Mouse (Mus musculus): ENCODE results near the gene Exoc2. TPM values are rescaled to one million over a fixed set of nuclear protein-coding genes. Genes with fewer than 3 reads are reported as not detected.

The Exoc2 gene
- total RNA-seq, 4 experiments from 2014 or later, result 36.2 to 48.8 (median 41.6) TPM

DNA sequence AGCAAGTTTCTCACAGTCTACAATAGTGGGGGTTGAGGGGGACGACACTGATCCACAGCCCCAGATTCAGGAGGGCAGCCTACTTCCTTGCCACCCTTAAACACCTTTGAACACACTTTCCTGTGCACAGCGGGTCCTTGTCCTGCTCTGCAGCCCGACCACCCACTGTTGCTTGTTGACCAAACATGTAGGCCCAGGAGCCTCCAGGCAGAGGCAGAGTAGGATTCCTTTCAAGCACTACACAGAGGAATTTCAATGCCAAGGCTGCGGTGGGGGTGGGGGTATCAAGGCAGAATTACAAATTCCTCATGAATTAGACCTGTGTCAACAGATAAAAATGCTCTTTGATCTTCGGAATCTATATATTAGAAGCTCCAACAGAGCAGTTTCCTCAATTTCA lies 82.7 kb downstream of the Exoc2 start:
- peak; percentile 33 for DNase-seq

DNA sequence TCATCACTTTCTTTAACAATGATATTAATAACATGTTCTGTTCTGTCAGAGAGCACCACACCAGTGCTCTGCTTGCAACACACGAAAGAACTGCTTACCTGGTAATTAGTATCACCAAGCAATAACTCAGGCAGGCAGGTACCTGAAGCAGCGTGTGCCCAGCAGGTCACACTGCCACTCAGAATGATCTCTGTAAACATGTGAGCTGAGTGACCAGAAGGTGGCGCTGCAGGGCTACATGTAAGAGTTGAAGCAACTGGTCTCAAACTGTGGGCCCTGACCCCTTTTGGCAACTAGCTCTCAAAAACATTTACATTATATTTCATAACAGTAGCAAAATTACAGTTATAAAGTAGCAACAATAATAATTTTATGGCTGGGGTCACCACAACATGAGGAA lies 85.4 kb downstream of the Exoc2 start:
- peak; percentile 46 for DNase-seq

DNA sequence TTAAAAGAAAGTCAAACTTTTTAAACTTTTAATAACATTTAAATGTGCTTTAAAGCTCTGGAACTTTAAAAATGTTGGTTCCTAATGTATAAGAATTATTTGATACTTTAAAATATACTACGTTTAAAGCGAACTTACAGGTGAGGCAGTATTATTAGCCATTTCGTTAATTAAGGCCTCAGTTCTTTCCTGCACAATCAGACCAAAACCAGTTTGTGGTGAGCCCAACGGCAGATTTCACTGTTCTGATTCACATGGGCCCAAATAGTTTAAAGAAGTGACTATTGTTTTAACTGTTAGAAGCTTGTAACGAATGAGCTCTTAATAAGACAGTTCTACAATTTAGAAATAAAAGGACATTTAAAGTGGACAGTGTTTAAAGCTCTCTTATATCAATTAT lies 93.6 kb downstream of the Exoc2 start:
- DNase-seq, result no peak

DNA sequence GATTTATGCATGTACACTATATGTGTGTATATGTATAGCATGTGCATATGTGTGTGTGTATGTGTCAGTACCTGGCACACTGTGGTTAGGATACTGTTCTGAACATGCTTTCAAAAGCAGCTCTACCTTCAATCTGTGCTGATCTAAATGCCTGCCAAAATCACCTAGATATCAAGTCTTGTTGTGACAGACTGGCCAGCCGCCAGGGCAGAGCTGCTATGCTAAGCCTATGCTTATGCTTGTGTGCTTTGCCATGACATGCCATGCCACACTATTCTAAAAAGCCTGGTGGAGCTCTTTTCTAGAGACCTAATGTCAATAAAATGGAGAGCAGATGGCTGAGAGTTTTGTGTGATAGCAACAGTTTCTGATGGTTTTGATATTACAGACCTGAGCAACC lies 94.0 kb downstream of the Exoc2 start:
- DNase-seq, result no peak

- DNase-seq, result no peak
Observed at GRCm38 (mm10) chr13:30875825-30876224, 98.1 kb downstream of the Exoc2 start.

GRCm38 (mm10) chr13:30873472-30873871 lies 100.4 kb downstream of the Exoc2 start:
- no peak for DNase-seq

DNA sequence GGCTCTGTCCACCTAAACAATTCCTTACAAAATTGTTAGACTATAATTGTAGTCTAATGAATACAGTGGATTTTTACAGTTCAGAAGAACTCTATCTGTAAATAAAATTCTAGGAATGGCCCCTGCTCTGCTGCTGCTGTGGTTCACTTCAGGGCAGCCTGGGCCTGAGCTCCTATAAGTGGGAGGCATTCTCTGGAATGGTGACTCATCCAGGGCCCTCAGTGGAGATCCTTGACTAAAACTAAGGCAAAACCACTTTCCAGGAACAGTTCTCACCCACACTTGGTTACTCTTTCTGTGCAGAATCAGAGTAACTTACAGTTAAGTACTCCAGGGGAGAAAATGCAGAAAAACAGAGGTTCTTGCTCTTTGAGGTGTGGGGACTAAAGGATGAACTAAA lies 108.4 kb downstream of the Exoc2 start:
- no peak for DNase-seq

DNA sequence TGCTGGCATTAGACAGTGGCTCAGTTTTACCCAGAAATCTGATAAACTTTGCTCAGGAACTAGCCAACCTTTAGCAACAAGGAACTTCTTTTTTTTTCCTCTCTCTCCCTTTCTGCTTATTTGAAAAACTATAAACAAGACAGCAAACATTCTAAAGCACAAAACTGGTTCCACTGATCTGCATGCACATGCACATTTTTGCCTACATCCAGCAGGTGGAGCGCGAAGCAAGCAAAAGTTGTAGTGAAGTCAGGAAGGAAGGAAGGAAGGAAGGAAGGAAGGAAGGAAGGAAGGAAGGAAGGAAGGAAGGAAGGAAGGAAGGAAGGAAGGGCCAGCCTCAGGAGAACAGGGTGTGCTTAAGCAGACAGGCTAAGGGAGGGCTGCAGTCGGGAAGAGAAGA lies 109.9 kb downstream of the Exoc2 start:
- DNase-seq, result no peak

- no peak for DNase-seq
Observed at GRCm38 (mm10) chr13:30858421-30858820, 115.5 kb downstream of the Exoc2 start.

DNA sequence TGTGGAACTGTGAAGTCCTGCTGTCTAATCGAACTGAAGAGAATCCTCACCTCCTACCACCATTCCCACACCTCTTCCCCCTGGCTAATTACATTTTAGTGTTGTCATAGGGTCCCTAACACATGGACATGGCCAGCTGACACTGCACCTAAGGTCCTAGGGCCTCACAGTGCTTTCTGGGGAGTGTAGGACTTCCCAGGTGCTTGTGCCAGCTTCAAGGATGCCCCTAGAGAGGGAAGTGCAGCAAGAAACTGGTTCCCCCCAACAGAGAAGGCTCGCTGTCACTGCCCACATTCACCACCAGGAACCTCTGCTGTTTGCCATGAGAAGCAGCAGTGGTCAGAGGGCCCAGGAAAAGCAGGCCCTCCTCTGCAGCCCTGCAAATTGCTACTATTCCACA lies 123.2 kb downstream of the Exoc2 start:
- DNase-seq, result no peak

DNA sequence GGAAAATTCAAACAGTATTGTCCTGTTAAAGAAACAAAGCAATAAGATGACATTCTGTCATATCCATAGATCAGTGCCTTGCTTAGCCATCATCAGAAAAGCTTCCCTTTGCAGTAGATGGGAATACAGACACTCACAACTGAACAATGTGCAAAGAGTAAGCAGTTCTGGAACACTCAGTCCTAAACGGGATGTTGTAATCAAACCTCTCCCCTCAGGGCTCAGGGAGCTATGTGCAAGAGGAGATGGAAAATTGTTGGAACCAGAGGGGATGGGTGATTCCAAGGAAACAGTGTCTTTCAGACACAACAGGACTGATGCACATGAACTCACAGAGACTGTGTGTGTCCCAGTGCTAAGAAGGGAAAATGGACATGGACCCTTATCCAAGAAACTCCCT lies 125.9 kb downstream of the Exoc2 start:
- DNase-seq, result no peak

DNA sequence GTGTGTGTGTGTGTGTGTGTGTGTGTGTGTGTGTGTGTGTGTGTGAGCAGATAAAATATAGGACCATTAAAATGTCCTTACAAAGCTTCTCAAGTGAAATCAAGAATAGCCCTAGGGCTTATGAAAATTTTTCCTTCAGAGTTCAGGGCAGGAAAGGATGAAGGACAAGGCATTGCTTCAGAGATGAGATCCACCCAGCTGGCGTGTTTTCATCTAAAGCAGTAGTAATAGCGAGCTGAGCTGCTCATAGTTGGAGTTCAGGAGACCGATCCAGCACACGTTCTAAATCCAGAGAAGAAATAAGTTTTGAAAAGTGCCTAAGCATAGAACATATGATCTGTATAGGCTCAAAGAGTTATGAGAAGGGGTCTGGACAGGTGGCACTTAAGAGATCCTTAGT lies 127.4 kb downstream of the Exoc2 start:
- peak; percentile 29 for DNase-seq

GRCm38 (mm10) chr13:30843049-30843448 lies 130.8 kb downstream of the Exoc2 start:
- DNase-seq, result no peak

GRCm38 (mm10) chr13:30841843-30842242 lies 132.1 kb downstream of the Exoc2 start:
- DNase-seq, result no peak

DNA sequence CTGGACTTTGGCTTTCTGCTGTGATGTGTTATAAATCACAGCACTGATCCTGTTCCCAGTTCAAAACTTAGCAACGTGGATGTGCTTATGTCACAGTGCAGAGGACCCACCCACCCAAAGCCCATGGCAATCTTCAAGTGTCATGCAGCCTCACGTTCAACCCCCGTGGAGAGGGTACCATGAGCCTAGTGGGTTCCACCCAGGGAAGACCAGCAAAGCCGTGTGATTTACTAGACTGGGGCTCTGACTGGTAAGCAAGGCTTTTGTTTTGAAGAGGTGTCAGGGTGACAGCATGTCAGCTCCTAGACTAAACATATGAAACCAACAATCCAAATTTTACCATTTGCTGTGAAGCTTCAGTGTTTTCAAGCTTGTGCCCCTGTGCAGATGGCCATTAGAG lies 132.6 kb downstream of the Exoc2 start:
- DNase-seq, result no peak

- no peak for DNase-seq
Observed at GRCm38 (mm10) chr13:30840700-30841099, 133.2 kb downstream of the Exoc2 start.

DNA sequence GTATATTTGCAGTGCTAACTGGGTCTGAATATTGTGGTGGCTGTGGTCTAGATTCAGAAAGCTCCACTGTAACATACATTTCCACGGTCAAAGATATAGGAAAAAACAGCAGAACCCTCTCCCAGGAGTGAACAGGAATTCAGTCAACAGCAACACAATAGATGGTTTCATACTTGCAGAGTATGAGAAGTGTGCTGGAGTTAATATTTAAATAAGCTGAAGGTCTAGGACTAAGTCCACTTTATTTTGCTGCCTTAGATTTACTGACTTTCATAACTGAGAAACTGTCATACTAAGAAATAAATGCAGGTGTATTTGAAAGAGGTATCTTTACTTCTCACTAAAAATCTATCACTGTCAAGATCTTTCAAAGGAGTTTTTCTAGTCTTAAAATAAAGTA lies 137.6 kb downstream of the Exoc2 start:
- no peak for DNase-seq

GRCm38 (mm10) chr13:30834859-30835258 lies 139.0 kb downstream of the Exoc2 start:
- DNase-seq, result no peak

DNA sequence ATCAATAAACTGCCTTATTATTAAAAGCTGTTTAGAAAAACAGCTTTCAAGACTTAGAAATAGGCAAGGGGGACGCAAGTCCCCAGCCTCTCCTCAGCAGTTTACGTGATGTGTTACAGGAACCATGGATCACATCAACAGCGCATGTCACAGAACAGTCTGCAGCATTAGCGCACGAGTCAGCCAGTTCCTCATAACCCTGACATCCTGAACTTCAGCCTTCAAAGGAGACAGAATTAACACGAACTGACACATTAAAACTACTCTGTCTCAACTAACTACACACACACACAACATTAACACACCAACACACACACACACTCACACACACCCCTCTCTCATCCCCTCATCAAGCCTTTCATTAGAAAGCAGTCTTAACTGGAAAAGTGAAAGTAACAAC lies 139.5 kb downstream of the Exoc2 start:
- no peak for DNase-seq

DNA sequence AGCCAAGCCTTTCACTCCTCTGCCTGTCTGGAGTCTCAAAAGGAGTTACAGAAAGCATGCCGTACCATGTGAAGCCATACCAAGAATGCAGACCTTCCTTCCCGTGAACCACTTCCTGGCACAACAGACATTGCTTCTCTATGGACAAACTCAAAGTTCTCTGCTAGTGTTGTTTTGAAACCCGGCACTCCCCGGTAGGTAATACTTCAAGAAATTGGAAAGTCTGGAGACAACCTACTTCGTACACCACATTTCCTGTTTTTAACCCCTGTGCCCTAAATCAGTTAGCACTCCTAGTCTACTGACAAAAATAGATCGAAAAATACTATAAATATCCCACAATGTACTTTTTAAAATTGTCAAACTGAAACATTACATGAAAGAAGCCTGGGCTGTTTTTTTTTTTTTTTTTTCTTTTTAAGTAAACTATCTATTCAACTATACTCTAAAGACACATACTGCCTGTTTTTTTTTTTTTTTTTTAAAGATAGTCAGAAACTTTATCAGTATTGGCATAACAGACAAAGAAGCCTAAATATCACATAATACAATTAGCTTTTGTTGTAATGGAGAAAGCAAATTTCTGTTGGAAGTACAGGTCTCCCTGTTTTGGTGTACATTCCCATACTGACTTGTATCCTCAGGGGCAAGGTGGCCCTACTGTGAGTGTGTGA lies 140.3 kb downstream of the Exoc2 start:
- DNase-seq, result no peak

DNA sequence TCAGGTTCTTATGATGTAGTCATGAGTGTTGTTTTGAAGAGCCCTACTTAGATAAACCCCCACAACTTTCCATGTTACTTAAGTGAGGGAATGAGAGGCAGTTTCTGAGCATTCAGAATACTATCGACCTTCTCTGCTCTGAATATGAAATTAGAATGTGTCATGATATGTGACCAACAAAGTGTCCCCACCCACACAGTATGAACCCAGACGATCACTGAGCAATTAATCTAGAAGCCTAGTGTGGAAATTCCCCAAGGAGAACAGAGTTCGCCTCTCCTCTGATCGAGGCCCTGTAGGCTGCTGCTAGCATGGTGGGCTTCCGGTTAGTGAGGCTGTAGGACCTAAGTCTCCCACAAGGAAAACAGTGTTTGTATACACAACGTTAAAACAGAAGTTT lies 142.5 kb downstream of the Exoc2 start:
- no peak for DNase-seq

DNA sequence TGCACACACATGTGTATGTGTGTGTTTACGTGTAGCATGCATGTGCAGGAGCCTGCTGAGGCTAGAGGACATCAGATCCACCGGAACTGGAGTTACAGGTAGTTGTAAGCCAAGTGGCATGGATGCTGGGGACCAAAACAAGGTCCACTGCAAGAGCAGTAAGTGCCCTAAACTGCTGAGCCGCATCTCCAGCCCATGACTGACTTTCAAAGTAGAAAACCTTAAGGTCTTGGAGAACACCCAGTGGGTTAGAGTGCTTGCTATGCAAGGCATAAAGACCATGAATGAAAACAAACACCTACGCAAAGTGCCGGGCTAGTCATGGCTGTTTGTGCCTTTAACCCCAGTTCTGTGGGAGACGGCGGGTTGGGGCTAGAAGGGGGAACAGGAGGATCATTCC lies 147.4 kb downstream of the Exoc2 start:
- DNase-seq, result no peak

DNA sequence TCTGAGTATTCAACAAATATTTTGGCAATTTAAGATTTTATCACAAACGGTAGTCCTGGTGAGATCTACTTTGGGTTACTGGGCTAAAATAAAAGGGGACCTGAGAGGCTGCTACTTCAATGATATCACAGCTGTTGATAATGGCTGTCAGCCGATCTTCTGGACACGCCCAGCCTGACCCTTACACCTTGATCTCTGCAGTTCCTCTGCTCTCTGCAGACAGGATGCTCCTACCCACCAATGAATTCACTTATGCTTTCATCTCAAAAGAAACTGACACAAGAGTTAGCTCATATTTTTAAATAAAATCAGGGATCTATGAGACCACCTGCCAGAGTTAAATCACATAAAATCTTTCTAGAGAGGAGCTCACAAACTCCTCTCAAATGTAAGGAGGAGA lies 149.0 kb downstream of the Exoc2 start:
- no peak for DNase-seq

DNA sequence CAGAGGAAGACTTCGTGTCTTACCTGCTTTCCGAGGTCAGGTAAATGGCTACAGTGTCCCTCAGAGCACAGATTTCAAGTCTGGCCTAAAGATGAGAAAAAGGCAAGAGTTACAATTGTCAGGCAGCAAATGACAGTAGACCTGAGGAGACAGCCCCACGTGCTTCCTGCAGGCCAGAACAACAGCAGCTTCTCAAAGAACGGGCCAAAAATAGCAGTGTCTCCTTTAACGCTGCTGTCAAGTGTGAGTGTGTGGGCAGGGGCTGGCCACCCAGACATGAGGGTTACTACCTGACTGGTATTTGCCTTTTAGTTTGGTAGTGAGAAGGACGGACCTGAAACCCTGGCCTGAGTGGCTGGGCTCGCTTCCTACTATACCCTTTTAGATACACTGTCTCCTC lies 153.3 kb downstream of the Exoc2 start:
- DNase-seq, result no peak

- no peak for DNase-seq
Observed at GRCm38 (mm10) chr13:30819891-30820290, 154.0 kb downstream of the Exoc2 start.

Measured in adrenal gland, adult 8-10 months (tissue).